Mouse (Mus musculus) embryonic facial prominence, embryonic 12.5 days (tissue): ENCODE measurements around the gene Fam71a. TPM values are rescaled to one million over a fixed set of nuclear protein-coding genes. Genes with fewer than 3 reads are reported as not detected.

ENCODE experiments used
- ATAC-seq: fragments of 200-750 bp; cut with Nextera tagmentation; 2 replicates; pipeline ENCODE4 v1.8.0; 2017; ENCODE audit not compliant: insufficient number of reproducible peaks, insufficient read depth, low FRiP score, low TSS enrichment
- H3K27ac ChIP-seq: fragments of 300-500 bp; sonication (generic); 2 replicates; pipeline ENCODE4 v1.5.1; 2016; ENCODE audit warnings: mild to moderate bottlenecking
- H3K27me3 ChIP-seq: fragments of 300-500 bp; sonication (generic); 2 replicates; pipeline ENCODE4 v1.6.1; 2016; ENCODE audit warnings: mild to moderate bottlenecking, moderate library complexity
- H3K36me3 ChIP-seq: fragments of 300-500 bp; sonication (generic); 2 replicates; pipeline ENCODE4 v1.6.1; 2016; ENCODE audit warnings: mild to moderate bottlenecking
- H3K4me1 ChIP-seq: fragments of 300-500 bp; sonication (generic); 2 replicates; pipeline ENCODE4 v1.6.1; 2016
- H3K4me2 ChIP-seq: fragments of 300-500 bp; sonication (generic); replicated peaks from 2 replicates; pipeline ENCODE4 v1.6.1; 2016; ENCODE audit warnings: mild to moderate bottlenecking, moderate library complexity
- H3K4me3 ChIP-seq: fragments of 300-500 bp; sonication (generic); 2 replicates; pipeline ENCODE4 v1.5.1; 2016; ENCODE audit warnings: mild to moderate bottlenecking
- H3K9ac ChIP-seq: fragments of 300-500 bp; sonication (generic); 2 replicates; pipeline ENCODE4 v1.6.1; 2016; ENCODE audit warnings: mild to moderate bottlenecking, moderate library complexity
- H3K9me3 ChIP-seq: fragments of 300-500 bp; sonication (generic); 2 replicates; pipeline ENCODE4 v1.6.1; 2016; ENCODE audit warnings: mild to moderate bottlenecking, moderate library complexity
- WGBS: fragments of 180-500 bp; shearing (Covaris S2); methylation state at CpG from one replicate; pipeline ENCODE4 v1.1.7; 2016; 5-methylcytosine and 5-hydroxymethylcytosine counted together
- polyA plus RNA-seq: library from polyadenylated mRNA; unstranded; fragments of >200 nt; fragmentation: Nextera tagmentation; extraction: Ambion mirVana; gene quantifications from 2 replicates; pipeline ENCODE4 v1.2.1, GENCODE M21; 2016

Gene Fam71a
- polyA plus RNA-seq, 1 experiment from 2014 or later: not detected

- H3K4me3 ChIP-seq: no peak overlapping the region
- no peak overlapping the region for H3K4me2 ChIP-seq
- no peaks in the 10 kb centered on the region for H3K9me3 ChIP-seq
- H3K36me3 ChIP-seq: no peaks in the 10 kb centered on the region
- ATAC-seq: no peak
- H3K27me3 ChIP-seq: no peaks in the 10 kb centered on the region
- no peak overlapping the region for H3K27ac ChIP-seq
- H3K9ac ChIP-seq: no peak overlapping the region
- 70% methylated on average over 7 of the region's 7 CpGs for WGBS
- H3K4me1 ChIP-seq: peaks cover 5% of the 10 kb centered on the region; the same call in 1 of the 2 replicates
Measured at GRCm38 (mm10) chr1:191138874-191139495, 25.6 kb downstream of the Fam71a start.

GRCm38 (mm10) chr1:191138436-191138835, 26.2 kb downstream of the Fam71a start:
- H3K4me1 ChIP-seq: peaks cover 5% of the 10 kb centered on the region; the same call in 1 of the 2 replicates
- no peaks in the 10 kb centered on the region for H3K27me3 ChIP-seq
- ATAC-seq: no peak
- H3K36me3 ChIP-seq: no peaks in the 10 kb centered on the region
- no peak overlapping the region for H3K27ac ChIP-seq
- H3K9me3 ChIP-seq: no peaks in the 10 kb centered on the region
- WGBS: 87% methylated on average over 4 of the region's 4 CpGs
- no peak overlapping the region for H3K4me3 ChIP-seq
- H3K4me2 ChIP-seq: no peak overlapping the region
- H3K9ac ChIP-seq: no peak overlapping the region

GRCm38 (mm10) chr1:191135406-191135805, 29.2 kb downstream of the Fam71a start:
- 49% methylated on average over 4 of the region's 4 CpGs for WGBS
- Histone ChIP-seq H3K4me1 (peaks cover 5% of the 10 kb centered on the region; the same call in 1 of the 2 replicates), H3K36me3 (no peaks in the 10 kb centered on the region), H3K27me3 (no peaks in the 10 kb centered on the region), H3K4me3 (no peak overlapping the region), H3K4me2 (no peak overlapping the region), H3K9ac (no peak overlapping the region), H3K9me3 (no peaks in the 10 kb centered on the region), H3K27ac (no peak overlapping the region)
- ATAC-seq: no peak

- H3K27ac ChIP-seq: no peak overlapping the region
- no peak for ATAC-seq
- no peaks in the 10 kb centered on the region for H3K27me3 ChIP-seq
- H3K4me2 ChIP-seq: no peak overlapping the region
- H3K4me3 ChIP-seq: no peak overlapping the region
- no peak overlapping the region for H3K9ac ChIP-seq
- WGBS: 71% methylated on average over 5 of the region's 5 CpGs
- peaks cover 5% of the 10 kb centered on the region; the same call in 1 of the 2 replicates for H3K4me1 ChIP-seq
- no peaks in the 10 kb centered on the region for H3K36me3 ChIP-seq
- H3K9me3 ChIP-seq: peaks cover 7% of the 10 kb centered on the region; the same call in 1 of the 2 replicates
Measured at GRCm38 (mm10) chr1:191132934-191133333, 31.7 kb downstream of the Fam71a start.

- H3K36me3 ChIP-seq: no peaks in the 10 kb centered on the region
- 73% methylated on average over 5 of the region's 5 CpGs for WGBS
- H3K27ac ChIP-seq: no peak overlapping the region
- no peaks in the 10 kb centered on the region for H3K27me3 ChIP-seq
- no peak overlapping the region for H3K9ac ChIP-seq
- H3K4me3 ChIP-seq: no peak overlapping the region
- peaks cover 7% of the 10 kb centered on the region; the same call in 1 of the 2 replicates for H3K9me3 ChIP-seq
- ATAC-seq: no peak
- H3K4me1 ChIP-seq: peaks cover 5% of the 10 kb centered on the region; the same call in 1 of the 2 replicates
- no peak overlapping the region for H3K4me2 ChIP-seq
Measured at GRCm38 (mm10) chr1:191132240-191132639, 32.4 kb downstream of the Fam71a start.

GRCm38 (mm10) chr1:191131692-191132091, 32.9 kb downstream of the Fam71a start:
- Histone ChIP-seq H3K27ac (no peak overlapping the region), H3K4me1 (peaks cover 5% of the 10 kb centered on the region; the same call in 1 of the 2 replicates), H3K4me3 (no peak overlapping the region), H3K36me3 (no peaks in the 10 kb centered on the region), H3K9me3 (peaks cover 7% of the 10 kb centered on the region; the same call in 1 of the 2 replicates), H3K9ac (no peak overlapping the region), H3K4me2 (no peak overlapping the region), H3K27me3 (no peaks in the 10 kb centered on the region)
- ATAC-seq: no peak
- WGBS: 88% methylated on average over 2 of the region's 2 CpGs

GRCm38 (mm10) chr1:191125811-191126638, 38.6 kb downstream of the Fam71a start:
- Histone ChIP-seq H3K9ac (peak overlapping the region; percentile 25; the same call in 1 of the 2 replicates), H3K9me3 (peaks cover 7% of the 10 kb centered on the region; the same call in 1 of the 2 replicates), H3K36me3 (no peaks in the 10 kb centered on the region), H3K4me2 (peak overlapping the region; percentile 52), H3K4me3 (peak overlapping the region; percentile 31), H3K27ac (no peak overlapping the region), H3K4me1 (no peaks in the 10 kb centered on the region), H3K27me3 (peaks cover 4% of the 10 kb centered on the region; the same call in 1 of the 2 replicates)
- 16% methylated on average over 38 of the region's 38 CpGs for WGBS
- ATAC-seq: peak; percentile 82

GRCm38 (mm10) chr1:191124288-191124687, 40.3 kb downstream of the Fam71a start:
- H3K36me3 ChIP-seq: no peaks in the 10 kb centered on the region
- H3K4me3 ChIP-seq: no peak overlapping the region
- ATAC-seq: no peak
- no peak overlapping the region for H3K27ac ChIP-seq
- peaks cover 4% of the 10 kb centered on the region; the same call in 1 of the 2 replicates for H3K27me3 ChIP-seq
- no peaks in the 10 kb centered on the region for H3K4me1 ChIP-seq
- no peak overlapping the region for H3K9ac ChIP-seq
- no peak overlapping the region for H3K4me2 ChIP-seq
- WGBS: 72% methylated on average over 4 of the region's 4 CpGs
- H3K9me3 ChIP-seq: peaks cover 2% of the 10 kb centered on the region; the same call in 1 of the 2 replicates

GRCm38 (mm10) chr1:191123696-191124095, 40.9 kb downstream of the Fam71a start:
- Histone ChIP-seq H3K27ac (no peak overlapping the region), H3K27me3 (peaks cover 4% of the 10 kb centered on the region; the same call in 1 of the 2 replicates), H3K4me1 (no peaks in the 10 kb centered on the region), H3K36me3 (no peaks in the 10 kb centered on the region), H3K4me3 (no peak overlapping the region), H3K4me2 (no peak overlapping the region), H3K9ac (no peak overlapping the region), H3K9me3 (no peaks in the 10 kb centered on the region)
- 86% methylated on average over 2 of the region's 2 CpGs for WGBS
- ATAC-seq: no peak

- Histone ChIP-seq H3K4me2 (no peak overlapping the region), H3K27me3 (peaks cover 4% of the 10 kb centered on the region; the same call in 1 of the 2 replicates), H3K9ac (no peak overlapping the region), H3K36me3 (no peaks in the 10 kb centered on the region), H3K27ac (no peak overlapping the region), H3K4me1 (no peaks in the 10 kb centered on the region), H3K9me3 (no peaks in the 10 kb centered on the region), H3K4me3 (no peak overlapping the region)
- WGBS: 77% methylated on average over 3 of the region's 3 CpGs
- no peak for ATAC-seq
Measured at GRCm38 (mm10) chr1:191122744-191123143, 41.9 kb downstream of the Fam71a start.

GRCm38 (mm10) chr1:191115514-191116238, 48.9 kb downstream of the Fam71a start:
- no peak for ATAC-seq
- Histone ChIP-seq H3K4me1 (peaks cover 3% of the 10 kb centered on the region; the same call in 1 of the 2 replicates), H3K4me3 (no peak overlapping the region), H3K4me2 (no peak overlapping the region), H3K36me3 (no peaks in the 10 kb centered on the region), H3K27ac (no peak overlapping the region), H3K27me3 (no peaks in the 10 kb centered on the region), H3K9ac (no peak overlapping the region), H3K9me3 (no peaks in the 10 kb centered on the region)
- 78% methylated on average over 11 of the region's 11 CpGs for WGBS
